8 mouse cellular contexts compared by ENCODE assay signal in the genomic region with DNA sequence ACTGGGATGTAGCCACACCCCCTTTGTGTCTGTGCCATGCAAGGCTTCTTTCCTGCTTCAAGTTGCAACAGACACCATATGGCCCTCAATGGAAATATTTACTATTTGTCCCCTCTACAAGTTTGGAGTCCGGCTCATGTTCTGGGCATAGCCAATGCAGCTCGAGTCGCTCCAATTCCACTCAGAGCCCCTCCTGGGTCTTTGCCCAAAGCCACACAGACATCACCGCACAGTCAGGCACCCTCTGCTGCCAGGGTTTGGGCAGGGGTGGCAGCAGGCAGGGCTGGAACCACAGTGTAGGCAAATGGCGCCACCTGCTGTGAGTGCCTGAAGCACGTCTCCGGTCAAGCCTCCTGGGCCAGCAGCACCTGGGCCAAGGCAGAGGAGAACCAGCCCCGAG. TPM values are rescaled to one million over a fixed set of nuclear protein-coding genes. Genes with fewer than 3 reads are reported as not detected.
A peak's percentile ranks its signal among the peaks of the same experiment; 100 is the strongest.
DNase-seq lines count a peak whose midpoint lies in the region; ATAC-seq and TF ChIP-seq lines count a peak whose summit lies in the region.

No protein-coding gene starts in this region.

- peak; percentile 91 for TF ChIP-seq CTCF in layer of hippocampus, adult 2 months (conservative IDR thresholded peaks at IDR 0.05)

- ATAC-seq in embryonic facial prominence, embryonic 14.5 days (ENCODE audit: low read depth), result peak; percentile 64
- ATAC-seq in lung, embryonic 16.5 days (ENCODE audit: low read depth), result peak; percentile 52

- peaks cover 20% of the 10 kb centered on the region; the same call in 1 of the 2 replicates for H3K36me3 ChIP-seq in embryonic facial prominence, embryonic 14.5 days (ENCODE audit: control insufficient read depth, insufficient read depth, low read length)
- peaks cover 7% of the 10 kb centered on the region for H3K36me3 ChIP-seq in lung, embryonic 16.5 days (ENCODE audit: control insufficient read depth, insufficient read depth, low read length)

- H3K27me3 ChIP-seq in embryonic facial prominence, embryonic 14.5 days (replicated peaks; ENCODE audit: control insufficient read depth, insufficient read depth, low read length), result no peaks in the 10 kb centered on the region
- no peaks in the 10 kb centered on the region for H3K27me3 ChIP-seq in lung, embryonic 16.5 days (ENCODE audit: control insufficient read depth, insufficient read depth, low read depth, low read length)

- 16% methylated on average over 8 of the region's 8 CpGs for WGBS in embryonic facial prominence, embryonic 14.5 days
- WGBS in lung, embryonic 16.5 days, result 20% methylated on average over 8 of the region's 8 CpGs

- no peak overlapping the region for H3K4me3 ChIP-seq in embryonic facial prominence, embryonic 14.5 days (ENCODE audit: low read depth, low read length)
- no peak overlapping the region for H3K4me3 ChIP-seq in layer of hippocampus, adult 2 months
- no peak overlapping the region for H3K4me3 ChIP-seq in lung, embryonic 16.5 days (ENCODE audit: low read length)

- H3K27ac ChIP-seq in embryonic facial prominence, embryonic 14.5 days (replicated peaks; ENCODE audit: low read depth, low read length), result 0 out of 2 replicates have a peak overlapping the region, but pooled peaks have one; percentile 15
- no peak overlapping the region for H3K27ac ChIP-seq in layer of hippocampus, adult 2 months
- H3K27ac ChIP-seq in lung, embryonic 16.5 days (ENCODE audit: low read length), result no peak overlapping the region

- no peaks in the 10 kb centered on the region for H3K9me3 ChIP-seq in embryonic facial prominence, embryonic 14.5 days (ENCODE audit: control insufficient read depth, low read length)
- no peaks in the 10 kb centered on the region for H3K9me3 ChIP-seq in lung, embryonic 16.5 days (ENCODE audit: control insufficient read depth, low read length)

- H3K4me2 ChIP-seq in embryonic facial prominence, embryonic 14.5 days (ENCODE audit: low read depth, low read length), result no peak overlapping the region
- H3K4me2 ChIP-seq in lung, embryonic 16.5 days (ENCODE audit: low read depth, low read length), result no peak overlapping the region

- H3K9ac ChIP-seq in embryonic facial prominence, embryonic 14.5 days (ENCODE audit: low read depth, low read length), result 0 out of 2 replicates have a peak overlapping the region, but pooled peaks have one; percentile 5
- no peak overlapping the region for H3K9ac ChIP-seq in lung, embryonic 16.5 days (ENCODE audit: low read length)

- no peaks in the 10 kb centered on the region; the same call in 1 of the 2 replicates for H3K4me1 ChIP-seq in embryonic facial prominence, embryonic 14.5 days (ENCODE audit: control insufficient read depth, insufficient read depth, low read length)
- H3K4me1 ChIP-seq in lung, embryonic 16.5 days (replicated peaks; ENCODE audit: control insufficient read depth, insufficient read depth, low read length), result 0 out of 2 replicates have a peak, but pooled peaks cover 2% of the 10 kb centered on the region

- intact Hi-C loops in heart, postnatal 36 days (cut with DNase I), result loop anchor here (1.0 to 5.0 kb wide), 3 partner anchors 43 to 314 kb away; a partner anchor contains a TSS

- peak; percentile 23 for DNase-seq in CD4-positive helper T cell, adult 2 months (ENCODE audit: low read depth, low spot score)
- DNase-seq in adrenal gland, postnatal 36 days, result peak; percentile 76 to 83
- peak; percentile 76 for DNase-seq in embryonic facial prominence, embryonic 14.5 days (ENCODE audit: low spot score)
- peak; percentile 62 to 72 for DNase-seq in heart, postnatal 36 days
- peak; percentile 71 to 80 for DNase-seq in layer of hippocampus, adult 2 months (ENCODE audit: low spot score in 2 of 2)
- peak; percentile 55 for DNase-seq in ovary, postnatal 14 days (ENCODE audit: low spot score)
- peak; percentile 60 to 62 for DNase-seq in thymus, postnatal 36 days

RNA-seq across cellular contexts. Expression of a gene that starts 11.8 kb away (rescaled TPM):
- total RNA-seq in adrenal gland, postnatal 36 days (2021), result 10 to 100 TPM; 44.4 to 59.5 TPM
- polyA plus RNA-seq in embryonic facial prominence, embryonic 14.5 days (2014; fragmentation: Nextera tagmentation; extraction: Ambion mirVana), result 45.6 and 52.1 TPM in 2 replicates
- total RNA-seq in heart, postnatal 36 days (2021), result 10 to 100 TPM; 17.2 to 18.3 TPM
- total RNA-seq in layer of hippocampus, adult 2 months (2021), result 10 to 100 TPM; 94.6 to 98.4 TPM
- 47.9 and 48.0 TPM in 2 replicates for polyA plus RNA-seq in lung, embryonic 16.5 days (2015; fragmentation: Nextera tagmentation; extraction: Ambion mirVana)

RNA-seq across cellular contexts. Expression of a gene that starts 41.2 kb away (rescaled TPM):
- 1 to 10 TPM in 1 of 2 experiments, under 1 TPM in 1; 0.79 to 1.9 TPM for total RNA-seq in adrenal gland, postnatal 36 days (2021)
- 0.33 and 0.93 TPM in 2 replicates for polyA plus RNA-seq in embryonic facial prominence, embryonic 14.5 days (2014; fragmentation: Nextera tagmentation; extraction: Ambion mirVana)
- under 1 TPM; 0.43 to 0.50 TPM for total RNA-seq in heart, postnatal 36 days (2021)
- total RNA-seq in layer of hippocampus, adult 2 months (2021), result 10 to 100 TPM; 13.8 to 15.4 TPM
- 0.67 and 0.88 TPM in 2 replicates for polyA plus RNA-seq in lung, embryonic 16.5 days (2015; fragmentation: Nextera tagmentation; extraction: Ambion mirVana)

RNA-seq across cellular contexts. Expression of a gene that starts 50.5 kb away (rescaled TPM):
- 10 to 100 TPM; 25.8 to 27.9 TPM for total RNA-seq in adrenal gland, postnatal 36 days (2021)
- polyA plus RNA-seq in embryonic facial prominence, embryonic 14.5 days (2014; fragmentation: Nextera tagmentation; extraction: Ambion mirVana), result 70.6 and 77.3 TPM in 2 replicates
- total RNA-seq in heart, postnatal 36 days (2021), result 10 to 100 TPM; 16.7 to 19.1 TPM
- total RNA-seq in layer of hippocampus, adult 2 months (2021), result 100 to 1,000 TPM; 200 to 202 TPM
- polyA plus RNA-seq in lung, embryonic 16.5 days (2015; fragmentation: Nextera tagmentation; extraction: Ambion mirVana), result 76.6 and 82.8 TPM in 2 replicates

Comparison
In these comparisons a context has a peak if more than half of its experiments do, and no peak if none do; other contexts are left out.
1. DNase-seq: peak in every context shown above with its lines; median percentile 80 in adrenal gland, postnatal 36 days; 76 in embryonic facial prominence, embryonic 14.5 days; 76 in layer of hippocampus, adult 2 months; 67 in heart, postnatal 36 days; 61 in thymus, postnatal 36 days; 55 in ovary, postnatal 14 days; 23 in CD4-positive helper T cell, adult 2 months.
2. RNA of a gene that starts 41.2 kb away (total RNA-seq): 13.8 to 15.4 TPM in layer of hippocampus, adult 2 months; 0.79 to 1.9 TPM in adrenal gland, postnatal 36 days and 0.43 to 0.50 TPM in heart, postnatal 36 days; every median in the first group is over 4 times any median in the second.
3. RNA of a gene that starts 50.5 kb away (total RNA-seq): 200 to 202 TPM in layer of hippocampus, adult 2 months; 25.8 to 27.9 TPM in adrenal gland, postnatal 36 days and 16.7 to 19.1 TPM in heart, postnatal 36 days; every median in the first group is over 4 times any median in the second.